Mouse (Mus musculus) myocyte (in vitro differentiated cells): ENCODE measurements at regions not wholly inside any gene's neighbourhood (a gene's known extent, or its start where the extent isn't known, plus 50 kb on each side); places are given as distances from the start of the nearest gene placed in this dataset.

Source experiments
- H3K27me3 ChIP-seq: one replicate; pipeline ENCODE4 v1.6.1; 2011; ENCODE audit not compliant: control insufficient read depth, insufficient read depth, insufficient read length
- H3K36me3 ChIP-seq: one replicate; pipeline ENCODE4 v1.6.1; 2011; ENCODE audit not compliant: control insufficient read depth, insufficient read depth
- H3K4me2 ChIP-seq: one replicate; pipeline ENCODE4 v1.6.1; 2011; ENCODE audit warnings: low read depth, control low read depth
- H3K4me3 ChIP-seq: one replicate; pipeline ENCODE4 v1.5.1; 2011; ENCODE audit warnings: mild to moderate bottlenecking, control low read depth, moderate library complexity
- H3K79me2 ChIP-seq: one replicate; pipeline ENCODE4 v1.6.1; 2011; ENCODE audit not compliant: control insufficient read depth, insufficient read depth
- H3ac ChIP-seq: one replicate; pipeline ENCODE4 v1.6.1; 2011; ENCODE audit not compliant: control insufficient read depth, insufficient read length
- CEBPB ChIP-seq: IDR thresholded peaks from 2 replicates; pipeline ENCODE4 v1.6.1; 2011; ENCODE audit warnings: mild to moderate bottlenecking, moderate library complexity; ENCODE audit not compliant: poor library complexity, insufficient read depth, severe bottlenecking
- E2F4 ChIP-seq: IDR thresholded peaks from one replicate; pipeline ENCODE4 v1.6.1; 2011; ENCODE audit warnings: mild to moderate bottlenecking, control low read depth, moderate library complexity; ENCODE audit not compliant: insufficient read depth
- MAX ChIP-seq: IDR thresholded peaks from one replicate; pipeline ENCODE4 v1.6.1; 2011; ENCODE audit warnings: low read depth, mild to moderate bottlenecking, control low read depth
- MYOD1 ChIP-seq, 3 experiments: IDR thresholded peaks; one replicate each; pipeline ENCODE4 v1.6.1; 2011; ENCODE audit warnings: control low read depth in 2 of 3, low read depth in 2 of 3, mild to moderate bottlenecking in 2 of 3, moderate library complexity in 1 of 3; ENCODE audit not compliant: insufficient read length in 2 of 3, control insufficient read depth in 1 of 3
- MYOG ChIP-seq, 3 experiments: IDR thresholded peaks; one replicate each; pipeline ENCODE4 v1.6.1; 2011; ENCODE audit warnings: control low read depth in 2 of 3, low read depth in 2 of 3, mild to moderate bottlenecking in 2 of 3; ENCODE audit not compliant: insufficient read length in 2 of 3, control insufficient read depth in 1 of 3, insufficient read depth in 1 of 3
- POLR2A ChIP-seq: IDR thresholded peaks from one replicate; pipeline ENCODE4 v1.6.1; 2011; ENCODE audit warnings: low read depth, mild to moderate bottlenecking, control low read depth, moderate library complexity; ENCODE audit not compliant: insufficient read length
- POLR2AphosphoS2 ChIP-seq: IDR thresholded peaks from one replicate; pipeline ENCODE4 v1.6.1; 2011; ENCODE audit warnings: low read depth, control low read depth; ENCODE audit not compliant: insufficient read length
- REST ChIP-seq: IDR thresholded peaks from one replicate; pipeline ENCODE4 v1.6.1; 2011; ENCODE audit warnings: mild to moderate bottlenecking, control low read depth, moderate library complexity; ENCODE audit not compliant: insufficient read depth, insufficient read length
- SRF ChIP-seq: IDR thresholded peaks from one replicate; pipeline ENCODE4 v1.6.1; 2011; ENCODE audit warnings: low read depth; ENCODE audit not compliant: control insufficient read depth, insufficient read length
- TCF12 ChIP-seq: IDR thresholded peaks from one replicate; pipeline ENCODE4 v1.6.1; 2011; ENCODE audit warnings: mild to moderate bottlenecking, control low read depth; ENCODE audit not compliant: poor library complexity, insufficient read depth, severe bottlenecking
- TCF3 ChIP-seq: IDR thresholded peaks from one replicate; pipeline ENCODE4 v1.6.1; 2011; ENCODE audit warnings: low read depth, control low read depth; ENCODE audit not compliant: insufficient read length
- USF1 ChIP-seq: IDR thresholded peaks from one replicate; pipeline ENCODE4 v1.6.1; 2011; ENCODE audit warnings: low read depth, mild to moderate bottlenecking, control low read depth, moderate library complexity

DNA sequence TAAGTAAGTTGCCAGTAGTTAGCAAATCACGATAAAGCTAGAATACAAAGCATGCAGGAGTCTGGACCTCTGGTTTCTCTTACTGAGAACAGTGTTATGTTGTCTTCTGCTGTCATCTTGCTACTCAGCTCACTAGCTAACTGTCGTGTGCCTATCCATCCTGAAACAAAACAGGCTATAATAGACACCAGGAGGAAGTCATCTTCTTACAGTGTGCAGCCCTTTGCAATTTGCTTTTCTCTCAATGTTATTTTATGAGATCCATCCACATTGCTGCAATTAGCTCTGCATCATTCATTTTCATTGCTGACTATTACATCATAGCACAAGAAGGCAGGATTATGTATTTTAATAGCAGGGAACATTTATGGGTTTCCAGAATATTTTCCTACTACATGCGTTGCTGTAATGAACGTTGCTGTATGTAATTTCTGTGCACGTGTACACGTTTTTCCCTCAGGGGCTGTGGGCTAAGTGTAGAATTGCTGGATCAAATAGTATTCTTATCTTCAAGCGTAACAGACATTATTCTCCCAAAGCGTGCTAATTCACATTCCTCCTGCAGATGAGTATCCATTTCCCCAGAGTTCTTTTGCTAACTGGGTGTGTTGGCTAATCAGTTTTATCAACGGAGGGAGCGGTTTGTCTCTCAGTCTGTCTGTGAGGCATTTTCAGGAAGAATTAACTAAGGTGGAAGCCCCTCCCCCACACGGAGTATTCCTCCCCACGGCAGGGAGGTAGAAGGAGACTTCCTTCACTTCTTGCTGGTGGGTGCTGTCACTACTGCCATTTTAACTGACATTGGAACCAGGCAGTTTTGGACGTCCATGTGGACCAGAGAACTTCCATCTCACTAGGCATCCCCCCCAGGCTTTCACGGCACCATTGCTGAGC is 139.1 kb upstream of the Tyw5 start:
- Histone ChIP-seq H3K27me3 (no peaks in the 10 kb centered on the region), H3K4me3 (no peak overlapping the region), H3K4me2 (peak overlapping the region; percentile 66), H3ac (no peak overlapping the region), H3K79me2 (no peaks in the 10 kb centered on the region), H3K36me3 (no peaks in the 10 kb centered on the region)
- TF ChIP-seq CEBPB: peak; percentile 65; the same call in 1 of the 2 replicates
- no peak for TF ChIP-seq TCF3

DNA sequence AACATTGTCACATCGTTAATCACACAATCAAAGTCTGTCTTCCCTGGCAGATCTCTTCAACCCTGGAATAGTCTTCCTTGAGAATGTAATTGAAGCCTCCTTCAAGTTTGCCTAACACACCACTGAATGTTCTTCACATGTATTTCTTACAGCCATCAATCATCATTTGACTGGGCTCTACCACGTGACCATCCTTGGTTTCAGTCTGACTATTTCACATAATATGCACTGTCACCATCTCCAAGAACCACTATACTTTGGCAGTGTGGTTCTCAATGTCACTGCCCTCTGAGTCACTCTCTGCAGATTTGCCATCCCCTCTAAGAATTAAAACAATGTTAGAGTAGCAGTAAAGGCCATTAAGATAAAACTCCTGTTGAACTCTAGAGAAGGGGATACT is 154.6 kb upstream of the Tyw5 start:
- no peaks in the 10 kb centered on the region for H3K36me3 ChIP-seq
- no peak overlapping the region for H3K4me2 ChIP-seq
- H3K79me2 ChIP-seq: no peaks in the 10 kb centered on the region
- no peaks in the 10 kb centered on the region for H3K27me3 ChIP-seq
- H3K4me3 ChIP-seq: no peak overlapping the region
- H3ac ChIP-seq: no peak overlapping the region
- TF ChIP-seq REST (no peak), USF1 (peak; percentile 48)

DNA sequence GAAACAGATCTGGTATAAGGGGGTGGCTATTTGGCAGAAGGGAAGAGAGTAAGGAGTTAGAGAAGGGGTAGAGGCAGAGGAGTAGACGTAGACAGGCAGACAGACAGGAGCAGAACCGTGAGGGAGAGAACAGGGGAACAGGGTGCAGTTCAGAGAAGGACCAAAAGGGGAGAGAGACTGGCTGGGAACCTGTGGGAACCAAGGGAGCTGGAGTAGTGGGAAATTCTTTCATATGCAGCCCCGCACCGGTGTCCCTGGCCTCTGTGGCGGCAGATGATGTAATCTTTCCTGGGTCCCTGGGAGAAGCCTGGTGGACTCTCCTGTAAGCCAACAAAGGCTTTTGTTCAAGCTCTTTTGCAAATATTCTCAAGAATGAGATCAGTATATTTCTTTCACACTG is 157.8 kb upstream of the Tyw5 start:
- TF ChIP-seq MAX (no peak), USF1 (no peak), POLR2AphosphoS2 (no peak), MYOG (IDR thresholded peaks at IDR 0.05; ENCODE audit: control insufficient read depth in 1 of 3, insufficient read depth in 1 of 3, insufficient read length in 2 of 3, low read depth in 2 of 3) (no peak), POLR2A (no peak), CEBPB (no peak), MYOD1 (IDR thresholded peaks at IDR 0.05; ENCODE audit: control insufficient read depth in 1 of 3, insufficient read length in 2 of 3, low read depth in 2 of 3) (no peak), SRF (no peak)
- Histone ChIP-seq H3K27me3 (no peaks in the 10 kb centered on the region), H3K79me2 (no peaks in the 10 kb centered on the region), H3ac (no peak overlapping the region), H3K36me3 (no peaks in the 10 kb centered on the region), H3K4me3 (no peak overlapping the region), H3K4me2 (no peak overlapping the region)

- peak overlapping the region; percentile 50 for H3K4me2 ChIP-seq
- H3K79me2 ChIP-seq: no peaks in the 10 kb centered on the region
- no peak overlapping the region for H3K4me3 ChIP-seq
- H3ac ChIP-seq: no peak overlapping the region
- TF ChIP-seq SRF (no peak), E2F4 (no peak), MYOD1 (IDR thresholded peaks at IDR 0.05; ENCODE audit: control insufficient read depth in 1 of 3, insufficient read length in 2 of 3, low read depth in 2 of 3) (peak in 2 of 3 experiments; percentile 63 to 70), POLR2AphosphoS2 (no peak), CEBPB (no peak), MYOG (IDR thresholded peaks at IDR 0.05; ENCODE audit: control insufficient read depth in 1 of 3, insufficient read depth in 1 of 3, insufficient read length in 2 of 3, low read depth in 2 of 3) (peak in 1 of 3 experiments; percentile 53), REST (no peak)
- no peaks in the 10 kb centered on the region for H3K27me3 ChIP-seq
- H3K36me3 ChIP-seq: no peaks in the 10 kb centered on the region
Measured at GRCm38 (mm10) chr1:57572097-57572496, 165.2 kb upstream of the Tyw5 start.

DNA sequence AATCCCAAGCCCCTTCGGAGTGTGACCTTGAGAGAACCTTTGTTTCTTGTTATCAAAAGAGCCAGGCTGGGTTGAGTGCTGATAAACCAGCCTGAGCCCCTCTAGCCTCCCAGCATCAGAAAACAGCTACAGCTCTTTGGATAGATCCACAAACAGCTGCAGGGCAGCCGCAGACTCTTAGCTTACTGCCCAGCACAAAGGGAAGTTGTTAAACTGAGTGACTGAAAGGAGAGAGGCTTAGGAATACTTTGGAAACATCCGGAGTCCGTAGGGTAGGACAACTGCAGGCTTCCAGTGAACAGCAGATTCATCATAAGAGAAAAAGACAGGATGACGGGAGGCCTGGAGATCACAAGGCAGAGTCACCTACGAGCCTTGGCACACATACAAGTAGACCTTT is 166.9 kb upstream of the Tyw5 start:
- Histone ChIP-seq H3ac (no peak overlapping the region), H3K36me3 (no peaks in the 10 kb centered on the region), H3K79me2 (no peaks in the 10 kb centered on the region), H3K27me3 (no peaks in the 10 kb centered on the region), H3K4me2 (peak overlapping the region; percentile 61), H3K4me3 (no peak overlapping the region)
- TF ChIP-seq SRF: no peak
- TF ChIP-seq MYOD1 (IDR thresholded peaks at IDR 0.05; ENCODE audit: control insufficient read depth in 1 of 3, insufficient read length in 2 of 3, low read depth in 2 of 3): peak in 1 of 3 experiments; percentile 18
- TF ChIP-seq POLR2AphosphoS2: no peak
- no peak for TF ChIP-seq MAX
- TF ChIP-seq TCF12: no peak
- peak in 1 of 3 experiments; percentile 40 for TF ChIP-seq MYOG (IDR thresholded peaks at IDR 0.05; ENCODE audit: control insufficient read depth in 1 of 3, insufficient read depth in 1 of 3, insufficient read length in 2 of 3, low read depth in 2 of 3)

- no peak overlapping the region for H3ac ChIP-seq
- H3K4me3 ChIP-seq: no peak overlapping the region
- no peak for TF ChIP-seq MYOG (IDR thresholded peaks at IDR 0.05; ENCODE audit: control insufficient read depth in 1 of 3, insufficient read depth in 1 of 3, insufficient read length in 2 of 3, low read depth in 2 of 3)
- TF ChIP-seq TCF3: no peak
- TF ChIP-seq REST: no peak
- no peak for TF ChIP-seq MYOD1 (IDR thresholded peaks at IDR 0.05; ENCODE audit: control insufficient read depth in 1 of 3, insufficient read length in 2 of 3, low read depth in 2 of 3)
- TF ChIP-seq MAX: no peak
- no peak for TF ChIP-seq TCF12
- TF ChIP-seq POLR2A: no peak
- TF ChIP-seq E2F4: no peak
- TF ChIP-seq SRF: no peak
- H3K36me3 ChIP-seq: no peaks in the 10 kb centered on the region
- peak overlapping the region; percentile 61 for H3K4me2 ChIP-seq
- H3K27me3 ChIP-seq: no peaks in the 10 kb centered on the region
- no peaks in the 10 kb centered on the region for H3K79me2 ChIP-seq
Measured at GRCm38 (mm10) chr1:57574530-57574929, 167.6 kb upstream of the Tyw5 start.
